Mouse (Mus musculus) lung, postnatal 0 days (tissue): ENCODE measurements at regions not wholly inside any gene's neighbourhood (a gene's known extent, or its start where the extent isn't known, plus 50 kb on each side); places are given as distances from the start of the nearest gene placed in this dataset.

Experiments
- CTCF ChIP-seq: IDR thresholded peaks from 2 replicates; pipeline ENCODE4 v1.5.1; 2016; ENCODE audit warnings: antibody characterized with exemption, mild to moderate bottlenecking
- EP300 ChIP-seq: IDR thresholded peaks from 2 replicates; pipeline ENCODE4 v1.6.1; 2016; ENCODE audit warnings: antibody characterized with exemption, mild to moderate bottlenecking, control low read depth

GRCm38 (mm10) chr2:137759455-137759854 lies 496.9 kb upstream of the Btbd3 start:
- TF ChIP-seq CTCF (no peak), EP300 (no peak)
